Mouse (Mus musculus): Measurements from ENCODE around the gene Prim2.
A peak's percentile ranks its signal among the peaks of the same experiment; 100 is the strongest.

DNA sequence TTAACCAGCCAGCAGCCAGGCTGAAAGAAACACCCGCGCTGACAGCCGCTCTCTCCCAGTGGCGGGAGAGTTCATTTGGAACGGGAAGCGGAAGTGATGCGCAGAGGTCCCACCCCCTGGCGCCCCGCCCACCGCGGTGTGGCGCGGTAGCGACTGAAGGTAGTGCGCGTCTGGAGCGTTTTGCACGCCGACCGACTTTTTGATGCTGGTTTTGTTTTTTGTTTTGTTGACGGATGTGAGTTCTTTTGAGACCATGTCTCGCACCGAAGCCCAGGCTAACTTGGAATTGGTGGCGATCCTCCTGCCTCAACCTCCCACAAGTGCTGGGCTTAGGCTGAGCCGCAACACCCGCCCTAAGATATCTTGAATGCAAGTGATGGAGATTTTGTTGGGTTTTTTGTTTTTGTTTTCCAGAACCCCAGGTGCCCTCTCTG, at the start of gene Prim2:
- TF ChIP-seq EP300 (IDR thresholded peaks at IDR 0.05; ENCODE audit: insufficient read depth, low read depth, low read length) (0 out of 2 replicates have a peak, but pooled peaks have one; percentile 10), CTCF (IDR thresholded peaks at IDR 0.05; ENCODE audit: low read depth, low read length) (no peak), POLR2A (IDR thresholded peaks at IDR 0.05; ENCODE audit: insufficient read depth, low read length) (peak; percentile 98)

Data from ES-Bruce4 (cell line).